Mouse (Mus musculus) lung, postnatal 36 days (tissue): ENCODE measurements around the gene Slc6a1.
"Not testable (repeated sequence)": the region's sequence is repeated elsewhere in the genome, so short reads cannot be mapped to it uniquely, and the experiment has no call there.

Source experiments
- DNase-seq: peaks from one replicate; pipeline ENCODE4 v3.0.0; 2022; ENCODE audit warnings: mixed read lengths

Gene Slc6a1

GRCm38 (mm10) chr6:114290929-114291328 lies 8.5 kb downstream of the Slc6a1 start:
- no peak for DNase-seq

GRCm38 (mm10) chr6:114291396-114291795 lies 9.0 kb downstream of the Slc6a1 start:
- DNase-seq, result no peak

- DNase-seq, result peak; percentile 9
Measured at GRCm38 (mm10) chr6:114293511-114293910, 11.1 kb downstream of the Slc6a1 start.

GRCm38 (mm10) chr6:114295086-114295485 lies 12.7 kb downstream of the Slc6a1 start:
- DNase-seq, result no peak

- DNase-seq, result no peak
Measured at GRCm38 (mm10) chr6:114297260-114298002, 15.0 kb downstream of the Slc6a1 start.

- DNase-seq, result no peak
Measured at GRCm38 (mm10) chr6:114299699-114300098, 17.3 kb downstream of the Slc6a1 start.

GRCm38 (mm10) chr6:114300737-114301136 lies 18.3 kb downstream of the Slc6a1 start:
- DNase-seq, result no peak

GRCm38 (mm10) chr6:114304668-114305067 lies 22.2 kb downstream of the Slc6a1 start:
- DNase-seq, result no peak

- no peak for DNase-seq
Measured at GRCm38 (mm10) chr6:114320511-114320910, 38.1 kb downstream of the Slc6a1 start.

- no peak for DNase-seq
Measured at GRCm38 (mm10) chr6:114321146-114321545, 38.7 kb downstream of the Slc6a1 start.

- DNase-seq, result no peak
Measured at GRCm38 (mm10) chr6:114322914-114323313, 40.5 kb downstream of the Slc6a1 start.

GRCm38 (mm10) chr6:114324808-114325207 lies 42.4 kb downstream of the Slc6a1 start:
- DNase-seq, result no peak

GRCm38 (mm10) chr6:114329597-114330470 lies 47.4 kb downstream of the Slc6a1 start:
- DNase-seq, result no peak

GRCm38 (mm10) chr6:114331926-114332325 lies 49.5 kb downstream of the Slc6a1 start:
- DNase-seq, result no peak

GRCm38 (mm10) chr6:114336128-114336943 lies 53.9 kb downstream of the Slc6a1 start:
- no peak for DNase-seq

- DNase-seq, result no peak
Measured at GRCm38 (mm10) chr6:114336944-114337215, 54.4 kb downstream of the Slc6a1 start.

- DNase-seq, result not testable (repeated sequence)
Measured at GRCm38 (mm10) chr6:114341381-114341780, 58.9 kb downstream of the Slc6a1 start.

- DNase-seq, result peak; percentile 49
Measured at GRCm38 (mm10) chr6:114343740-114344139, 61.3 kb downstream of the Slc6a1 start.

- peak; percentile 69 for DNase-seq
Measured at GRCm38 (mm10) chr6:114345156-114345555, 62.7 kb downstream of the Slc6a1 start.

GRCm38 (mm10) chr6:114347831-114348754 lies 65.7 kb downstream of the Slc6a1 start:
- no peak for DNase-seq

- no peak for DNase-seq
Measured at GRCm38 (mm10) chr6:114354635-114355034, 72.2 kb downstream of the Slc6a1 start.

- peak; percentile 8 for DNase-seq
Measured at GRCm38 (mm10) chr6:114358171-114358570, 75.7 kb downstream of the Slc6a1 start.
